Mouse (Mus musculus): ENCODE results near the gene Eln. TPM values are rescaled to one million over a fixed set of nuclear protein-coding genes. Genes with fewer than 3 reads are reported as not detected.

The Eln gene
- total and polyA plus RNA-seq, 3 experiments: not detected

GRCm38 (mm10) chr5:134683813-134684212 lies 63.3 kb downstream of the Eln start:
- Histone ChIP-seq H3K27me3 (ENCODE audit: control insufficient read depth in 1 of 2, insufficient read depth in 2 of 2, low read length in 2 of 2) (no peaks in the 10 kb centered on the region), H3K9ac (ENCODE audit: control insufficient read depth, low read depth, low read length, poor library complexity, severe bottlenecking) (no peak overlapping the region), H3K4me1 (ENCODE audit: control insufficient read depth in 1 of 2, insufficient read depth in 2 of 2, low read length in 2 of 2) (no peaks in the 10 kb centered on the region), H3K9me3 (replicated peaks; ENCODE audit: insufficient read depth, low read length) (no peaks in the 10 kb centered on the region), H3K36me3 (ENCODE audit: control insufficient read depth in 1 of 2, insufficient read depth in 2 of 2, low read length in 2 of 2) (0 out of 4 replicates have a peak, but pooled peaks cover 0 to 2% of the 10 kb centered on the region in 2 experiments), H3K4me3 (ENCODE audit: control insufficient read depth in 1 of 2, insufficient read depth in 1 of 2, low read depth in 2 of 2, low read length in 2 of 2) (no peak overlapping the region), H3K79me2 (ENCODE audit: control insufficient read depth, insufficient read depth, low read length, poor library complexity) (peaks cover 4% of the 10 kb centered on the region; the same call in 1 of the 2 replicates), H3K27ac (ENCODE audit: control insufficient read depth, low read depth, low read length) (no peak overlapping the region)
- DNase-seq (ENCODE audit: low read depth, low spot score): no peak
- TF ChIP-seq CHD2 (IDR thresholded peaks at IDR 0.05; ENCODE audit: low read length) (no peak), TAL1 (IDR thresholded peaks at IDR 0.05; ENCODE audit: low read length) (no peak), ZMIZ1 (IDR thresholded peaks at IDR 0.05; ENCODE audit: low read depth, low read length) (no peak), MYB (IDR thresholded peaks at IDR 0.05; ENCODE audit: low read depth, low read length) (no peak), USF2 (IDR thresholded peaks at IDR 0.05; ENCODE audit: borderline replicate concordance in 1 of 2, insufficient read depth in 1 of 2, low read depth in 1 of 2, low read length in 2 of 2) (no peak), HCFC1 (IDR thresholded peaks at IDR 0.05; ENCODE audit: low read depth, low read length) (no peak), POLR2A (IDR thresholded peaks at IDR 0.05; ENCODE audit: control insufficient read depth in 1 of 2, insufficient read depth in 1 of 2, low read depth in 1 of 2, low read length in 2 of 2, poor library complexity in 1 of 2) (no peak), UBTF (IDR thresholded peaks at IDR 0.05; ENCODE audit: borderline replicate concordance, insufficient read depth, low read depth, low read length) (no peak), RCOR1 (IDR thresholded peaks at IDR 0.05; ENCODE audit: low read depth, low read length) (no peak), MYC (IDR thresholded peaks at IDR 0.05; ENCODE audit: low read depth, low read length) (no peak)

- Histone ChIP-seq H3K27ac (ENCODE audit: control insufficient read depth, low read depth, low read length) (no peak overlapping the region), H3K9ac (ENCODE audit: control insufficient read depth, low read depth, low read length, poor library complexity, severe bottlenecking) (no peak overlapping the region), H3K4me1 (ENCODE audit: control insufficient read depth in 1 of 2, insufficient read depth in 2 of 2, low read length in 2 of 2) (peaks cover 0 to 6% of the 10 kb centered on the region in 2 experiments; a peak in 1 of 4 replicates), H3K9me3 (replicated peaks; ENCODE audit: insufficient read depth, low read length) (no peaks in the 10 kb centered on the region), H3K27me3 (ENCODE audit: control insufficient read depth in 1 of 2, insufficient read depth in 2 of 2, low read length in 2 of 2) (no peaks in the 10 kb centered on the region), H3K79me2 (ENCODE audit: control insufficient read depth, insufficient read depth, low read length, poor library complexity) (no peaks in the 10 kb centered on the region), H3K36me3 (ENCODE audit: control insufficient read depth in 1 of 2, insufficient read depth in 2 of 2, low read length in 2 of 2) (no peaks in the 10 kb centered on the region), H3K4me3 (ENCODE audit: control insufficient read depth in 1 of 2, insufficient read depth in 1 of 2, low read depth in 2 of 2, low read length in 2 of 2) (no peak overlapping the region)
- no peak for DNase-seq (ENCODE audit: low read depth, low spot score)
- no peak for TF ChIP-seq TBP (IDR thresholded peaks at IDR 0.05; ENCODE audit: low read depth, low read length)
- no peak for TF ChIP-seq ETS1 (IDR thresholded peaks at IDR 0.05; ENCODE audit: low read depth, low read length)
- no peak for TF ChIP-seq MYB (IDR thresholded peaks at IDR 0.05; ENCODE audit: low read depth, low read length)
- TF ChIP-seq TCF12 (IDR thresholded peaks at IDR 0.05; ENCODE audit: low read depth, low read length): no peak
- TF ChIP-seq NRF1 (IDR thresholded peaks at IDR 0.05; ENCODE audit: insufficient read depth, low read depth, low read length, poor library complexity, severe bottlenecking): no peak
- no peak for TF ChIP-seq MAX (IDR thresholded peaks at IDR 0.05; ENCODE audit: low read length)
- no peak for TF ChIP-seq MAZ (IDR thresholded peaks at IDR 0.05; ENCODE audit: low read depth, low read length)
- no peak for TF ChIP-seq MXI1 (IDR thresholded peaks at IDR 0.05; ENCODE audit: low read depth, low read length)
- TF ChIP-seq MAFK (IDR thresholded peaks at IDR 0.05; ENCODE audit: borderline replicate concordance, low read depth, low read length): no peak
- no peak for TF ChIP-seq UBTF (IDR thresholded peaks at IDR 0.05; ENCODE audit: borderline replicate concordance, insufficient read depth, low read depth, low read length)
- no peak for TF ChIP-seq MEF2A (IDR thresholded peaks at IDR 0.05; ENCODE audit: extremely low read depth, insufficient replicate concordance, low read depth, low read length, poor library complexity, severe bottlenecking)
- no peak for TF ChIP-seq USF2 (IDR thresholded peaks at IDR 0.05; ENCODE audit: borderline replicate concordance in 1 of 2, insufficient read depth in 1 of 2, low read depth in 1 of 2, low read length in 2 of 2)
- TF ChIP-seq ZC3H11A (IDR thresholded peaks at IDR 0.05; ENCODE audit: low read depth, low read length): no peak
- TF ChIP-seq NELFE (IDR thresholded peaks at IDR 0.05; ENCODE audit: low read depth, low read length): no peak
Observed at GRCm38 (mm10) chr5:134680238-134680637, 66.9 kb downstream of the Eln start.

Measured in MEL (cell line).